ENCODE assay signal across 17 mouse cellular contexts in genomic region chr6:115985622-115986021, GRCm38 (mm10). TPM values are rescaled to one million over a fixed set of nuclear protein-coding genes. Genes with fewer than 3 reads are reported as not detected.
DNase-seq lines count a peak whose midpoint lies in the region; ATAC-seq and TF ChIP-seq lines count a peak whose summit lies in the region.
"Had no signal": no experiment of that assay in that cellular context is flagged by ENCODE, and none has a peak within 500 bp of the region (broad histone marks: within the 10 kb centered on the region; RNA-seq: fewer than 3 reads in every experiment).

No protein-coding gene starts in this region.

- no peak for ATAC-seq in kidney, embryonic 15.5 days (replicated peaks; ENCODE audit: low FRiP score)

- H3K27ac ChIP-seq in gastrocnemius, adult 2 months: peak overlapping the region; percentile 77
- peak overlapping the region; percentile 91; the same call in 1 of the 2 replicates for H3K27ac ChIP-seq in kidney, embryonic 15.5 days
- H3K27ac ChIP-seq in kidney, adult 2 months (ENCODE audit: insufficient read depth, low read depth, low read length): no peak overlapping the region
- H3K27ac ChIP-seq in limb, embryonic 10.5 days: peak overlapping the region; percentile 28; the same call in 1 of the 2 replicates

- no peaks in the 10 kb centered on the region for H3K9me3 ChIP-seq in kidney, embryonic 15.5 days (replicated peaks)
- no peaks in the 10 kb centered on the region for H3K9me3 ChIP-seq in limb, embryonic 10.5 days (replicated peaks)
- H3K9me3 ChIP-seq: hindbrain, embryonic 13.5 days had no signal

- no peaks in the 10 kb centered on the region; the same call in 1 of the 2 replicates for H3K36me3 ChIP-seq in kidney, embryonic 15.5 days
- H3K36me3 ChIP-seq in kidney, adult 2 months (ENCODE audit: control insufficient read depth, insufficient read depth, low read length): no peaks in the 10 kb centered on the region
- H3K36me3 ChIP-seq in limb, embryonic 10.5 days: 0 out of 2 replicates have a peak, but pooled peaks cover 1% of the 10 kb centered on the region
- H3K36me3 ChIP-seq: hindbrain, embryonic 13.5 days had no signal

- TF ChIP-seq CTCF in gastrocnemius, adult 2 months (IDR thresholded peaks at IDR 0.05): no peak
- no peak for TF ChIP-seq CTCF in kidney, adult 2 months (conservative IDR thresholded peaks at IDR 0.05; ENCODE audit: insufficient read depth, insufficient read length, low read depth, low read length)

- WGBS in kidney, embryonic 15.5 days: 41% methylated on average over 9 of the region's 9 CpGs
- WGBS in kidney, adult 2 months: 51% methylated on average over 9 of the region's 9 CpGs
- WGBS in limb, embryonic 10.5 days: 63% methylated on average over 9 of the region's 9 CpGs

- H3K4me3 ChIP-seq in gastrocnemius, adult 2 months: peak overlapping the region; percentile 57
- no peak overlapping the region for H3K4me3 ChIP-seq in kidney, embryonic 15.5 days (replicated peaks)
- H3K4me3 ChIP-seq in kidney, adult 2 months (ENCODE audit: insufficient read depth, low read depth, low read length): no peak overlapping the region
- no peak overlapping the region for H3K4me3 ChIP-seq in limb, embryonic 10.5 days
- H3K4me3 ChIP-seq: hindbrain, embryonic 13.5 days had no signal

- no peaks in the 10 kb centered on the region for H3K27me3 ChIP-seq in kidney, embryonic 15.5 days
- no peaks in the 10 kb centered on the region for H3K27me3 ChIP-seq in kidney, adult 2 months (replicated peaks; ENCODE audit: control insufficient read depth, insufficient read depth, low read length)
- peaks cover 14% of the 10 kb centered on the region for H3K27me3 ChIP-seq in limb, embryonic 10.5 days (ENCODE audit: low read depth, poor library complexity, severe bottlenecking)

- 0 out of 2 replicates have a peak overlapping the region, but pooled peaks have one; percentile 31 for H3K9ac ChIP-seq in kidney, embryonic 15.5 days
- H3K9ac ChIP-seq: hindbrain, embryonic 13.5 days had no signal

- peaks cover 86% of the 10 kb centered on the region for H3K4me1 ChIP-seq in kidney, embryonic 15.5 days
- peaks cover 4% of the 10 kb centered on the region; the same call in 1 of the 2 replicates for H3K4me1 ChIP-seq in kidney, adult 2 months (ENCODE audit: control insufficient read depth, insufficient read depth, low read length)
- H3K4me1 ChIP-seq in limb, embryonic 10.5 days: peaks cover 73% of the 10 kb centered on the region

- intact Hi-C loops in gastrocnemius, adult 2 months (cut with DNase I): loop anchor here (2.0 kb wide), 1 partner anchor 15 kb away; no protein-coding TSS in a partner anchor
- intact Hi-C loops in gastrocnemius, postnatal 36 days (cut with DNase I): no loop called here

- peak overlapping the region; percentile 93 for H3K4me2 ChIP-seq in kidney, embryonic 15.5 days
- H3K4me2 ChIP-seq: hindbrain, embryonic 13.5 days; midbrain, embryonic 11.5 days had no signal

- no peak for DNase-seq in gastrocnemius, adult 2 months
- DNase-seq in gastrocnemius, postnatal 36 days: no peak
- no peak for DNase-seq in kidney, adult 2 months
- DNase-seq in adrenal gland, postnatal 10 days: peak; percentile 67
- no peak for DNase-seq in limb, embryonic 10.5 days (ENCODE audit: low spot score)
- DNase-seq in layer of hippocampus, adult 9-10 months (ENCODE audit: low spot score): no peak
- no peak for DNase-seq in T-cell, adult 2 months (ENCODE audit: low spot score)
- DNase-seq: cerebellum, adult 9-10 months had no signal

- no peak for TF ChIP-seq POLR2A in kidney, adult 2 months (IDR thresholded peaks at IDR 0.05; ENCODE audit: low read depth, low read length)

RNA-seq across cellular contexts. Expression of gene Plxnd1, which starts 9.2 kb away (rescaled TPM):
- 10 to 100 TPM; 14.7 to 26.7 TPM for total RNA-seq in gastrocnemius, adult 2 months (2021)
- total RNA-seq in gastrocnemius, postnatal 36 days (2021): 10 to 100 TPM; 19.0 to 21.8 TPM
- polyA plus RNA-seq in kidney, embryonic 15.5 days (2015; fragmentation: Nextera tagmentation; extraction: Ambion mirVana): 47.3 and 52.7 TPM in 2 replicates
- polyA plus RNA-seq in kidney, adult 2 months (2012; rRNA removed): 54.2 and 60.2 TPM in 2 replicates
- 100 to 1,000 TPM; 155 to 215 TPM for total RNA-seq in adrenal gland, postnatal 10 days (2021)
- polyA plus RNA-seq in limb, embryonic 10.5 days (2016; fragmentation: Nextera tagmentation; extraction: Ambion mirVana): 27.9 and 30.9 TPM in 2 replicates

RNA-seq across cellular contexts. Expression of gene H1foo, which starts 40.9 kb away (rescaled TPM):
- total RNA-seq in gastrocnemius, adult 2 months (2021): not detected
- not detected for total RNA-seq in gastrocnemius, postnatal 36 days (2021)
- polyA plus RNA-seq in kidney, embryonic 15.5 days (2015; fragmentation: Nextera tagmentation; extraction: Ambion mirVana): not detected in 2 replicates
- not detected in 2 replicates for polyA plus RNA-seq in kidney, adult 2 months (2012; rRNA removed)
- total RNA-seq in adrenal gland, postnatal 10 days (2021): not detected
- not detected in 2 replicates for polyA plus RNA-seq in limb, embryonic 10.5 days (2016; fragmentation: Nextera tagmentation; extraction: Ambion mirVana)
- total RNA-seq: left cerebral cortex, postnatal 10 days had no signal
- polyA plus RNA-seq: C2C12; frontal cortex, adult 2 months; hindbrain, embryonic 13.5 days; large intestine, adult 2 months; liver, embryonic 16.5 days; midbrain, embryonic 11.5 days; neural tube, embryonic 11.5 days had no signal

RNA-seq across cellular contexts. Expression of gene Rho, which starts 54.1 kb away (rescaled TPM):
- total RNA-seq in gastrocnemius, adult 2 months (2021): under 1 TPM in 1 of 2 experiments, not detected in 1; 0.06 TPM
- total RNA-seq in gastrocnemius, postnatal 36 days (2021): not detected
- polyA plus RNA-seq in kidney, embryonic 15.5 days (2015; fragmentation: Nextera tagmentation; extraction: Ambion mirVana): 0.10 and 0.14 TPM in 2 replicates
- 0.66 and 0.96 TPM in 2 replicates for polyA plus RNA-seq in kidney, adult 2 months (2012; rRNA removed)
- under 1 TPM; 0.39 to 0.42 TPM for total RNA-seq in adrenal gland, postnatal 10 days (2021)
- 0.24 and 0.31 TPM in 2 replicates for polyA plus RNA-seq in limb, embryonic 10.5 days (2016; fragmentation: Nextera tagmentation; extraction: Ambion mirVana)
- polyA plus RNA-seq: liver, embryonic 16.5 days; midbrain, embryonic 11.5 days; neural tube, embryonic 11.5 days had no signal

Comparison
In these comparisons a context has a peak if more than half of its experiments do, and no peak if none do; other contexts are left out.
1. RNA of gene Plxnd1, which starts 9.2 kb away (total RNA-seq): 155 to 215 TPM in adrenal gland, postnatal 10 days; 14.7 to 26.7 TPM in gastrocnemius, adult 2 months and 19.0 to 21.8 TPM in gastrocnemius, postnatal 36 days; every median in the first group is over 4 times any median in the second.